Mouse (Mus musculus): ENCODE results near the gene Fbxw10. TPM values are rescaled to one million over a fixed set of nuclear protein-coding genes. Genes with fewer than 3 reads are reported as not detected.

The Fbxw10 gene
- total RNA-seq (2023) = 9.3 TPM

GRCm38 (mm10) chr11:62846961-62847654 is at the start of gene Fbxw10:
Gene Fbxw10 (plus strand): TSS chr11:62847069.

DNA sequence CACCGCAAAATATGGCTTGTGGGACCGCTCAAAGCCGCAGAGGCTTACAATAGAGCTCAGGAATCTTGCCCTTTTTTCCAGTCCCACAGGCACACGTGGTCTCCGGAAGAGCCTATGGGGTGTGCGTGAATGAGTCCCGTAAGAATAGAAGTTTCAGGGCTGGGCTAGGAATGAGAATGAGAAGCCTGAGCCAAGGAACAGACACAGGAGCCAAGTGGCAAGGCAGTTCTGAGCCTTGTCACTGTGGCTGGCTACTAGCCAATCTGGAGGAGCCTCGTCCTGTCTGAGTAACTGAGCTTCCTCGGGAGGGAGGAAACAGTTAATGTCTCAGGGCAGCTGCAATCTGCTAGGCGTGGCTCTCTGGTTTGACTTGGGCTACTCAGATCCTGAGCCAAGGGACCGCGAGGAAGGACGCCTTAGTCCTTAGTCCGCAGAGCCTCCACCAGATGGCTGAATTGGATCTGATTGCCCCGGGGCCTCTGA is 26.8 kb upstream of the Fbxw10 start, which contains the start of gene Trim16:
Gene Trim16, plus strand, starts transcription at position 173 of the 483 bp plus-strand sequence.

DNA sequence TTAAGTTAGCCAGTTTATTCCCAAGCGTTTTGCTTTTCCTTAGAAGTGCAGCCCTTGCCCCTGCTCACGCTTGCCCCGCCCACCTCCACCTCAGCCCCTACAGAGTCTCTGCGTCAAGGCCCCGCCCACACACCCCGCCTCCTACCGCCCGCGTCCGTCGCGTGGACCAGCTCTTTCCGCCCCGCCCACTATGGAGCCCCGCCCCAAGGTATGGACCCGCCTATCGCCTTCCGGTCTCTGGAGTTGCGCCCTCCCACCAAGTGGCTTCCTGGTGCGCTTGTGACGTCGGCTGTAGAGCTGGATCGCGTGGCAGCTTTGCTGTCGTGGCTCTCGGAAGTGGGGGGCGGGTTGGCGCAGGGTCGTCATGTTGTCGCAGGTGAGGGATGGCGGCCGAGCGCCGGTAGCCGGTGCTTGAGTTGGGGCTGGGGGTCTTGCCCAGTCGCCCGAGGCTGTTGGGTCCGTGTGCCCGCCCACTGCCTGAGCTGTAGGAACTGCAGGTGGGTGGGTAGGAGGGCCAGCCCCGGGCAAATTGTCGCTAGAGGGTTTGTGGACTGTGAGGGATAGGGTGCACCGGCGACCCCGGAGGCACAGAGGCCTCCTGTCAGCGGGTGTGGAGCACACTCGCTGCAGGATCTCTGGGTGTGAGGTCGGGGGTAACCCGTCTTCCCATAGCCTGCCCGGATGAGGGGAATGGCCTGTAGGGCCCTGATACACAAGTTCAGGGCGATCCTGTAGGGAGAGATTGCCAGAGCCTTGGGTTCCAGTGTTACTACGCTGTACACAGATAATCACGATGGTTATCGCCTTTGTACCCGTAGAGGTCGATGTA is 32.6 kb downstream of the Fbxw10 start, which contains the start of gene Tvp23b:
Gene Tvp23b, plus strand, starts transcription at position 236 of the 829 bp plus-strand sequence.

Other genes starting within 250 kb of the Fbxw10 start
- gene Lrrc75a, start 198.5 kb upstream of the Fbxw10 start, total RNA-seq (2023) = 0.86 TPM
- gene Mmgt2, start 198.4 kb upstream of the Fbxw10 start, total RNA-seq (2023) = 23.4 TPM
- gene Zfp287, start 115.2 kb upstream of the Fbxw10 start, total RNA-seq (2023) = 10.7 TPM
- gene Gm10428, start 94.0 kb upstream of the Fbxw10 start, total RNA-seq (2023) = not detected
- gene Zfp286, start 57.6 kb upstream of the Fbxw10 start, total RNA-seq (2023) = 5.5 TPM
- gene Trim16, start 26.8 kb upstream of the Fbxw10 start, total RNA-seq (2023) = not detected
- 16.1 TPM for gene Tvp23b, start 32.4 kb downstream of the Fbxw10 start, total RNA-seq (2023)
- not detected for gene Cdrt4, start 104.1 kb downstream of the Fbxw10 start, total RNA-seq (2023)
- not detected for gene Tekt3, start 214.6 kb downstream of the Fbxw10 start, total RNA-seq (2023)